Mouse (Mus musculus): ENCODE measurements around the gene Gtf2h4.

Gene Gtf2h4

DNA sequence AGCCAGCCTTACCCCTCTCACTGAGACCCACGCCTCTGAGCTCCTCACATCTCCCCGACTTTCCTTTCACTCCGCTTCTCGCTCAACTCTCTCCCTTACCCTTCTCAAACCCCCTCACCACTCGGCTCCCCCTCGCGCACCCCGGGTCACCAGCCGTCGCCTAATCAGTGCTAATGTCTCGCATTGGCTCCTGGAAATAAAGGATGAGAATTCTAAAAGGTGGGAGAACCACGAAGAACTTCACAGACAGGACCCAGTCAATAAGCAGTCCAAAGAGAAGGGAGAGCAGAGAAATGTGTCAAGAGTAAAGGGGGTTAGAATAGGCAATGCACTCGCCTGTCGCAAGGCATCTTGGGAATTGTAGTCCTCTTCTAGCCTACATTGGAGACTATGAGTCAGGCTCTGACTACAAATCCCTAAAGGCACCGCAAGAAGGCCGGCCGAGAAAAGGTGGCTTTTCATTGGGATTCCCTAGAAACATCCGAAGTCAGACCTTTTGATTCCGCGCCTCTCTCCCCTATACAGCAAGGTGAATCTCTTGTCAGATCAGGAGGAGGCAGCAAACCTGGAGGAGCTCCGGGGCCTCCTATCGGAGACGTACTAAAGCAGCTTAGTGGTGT lies at the start of gene Gtf2h4:
Gene Gtf2h4 (minus strand): TSS at position 324 of the 620 bp plus-strand sequence.
- DNase-seq (ENCODE audit: extremely low read depth, low read depth, low spot score), result peak; percentile 94

DNA sequence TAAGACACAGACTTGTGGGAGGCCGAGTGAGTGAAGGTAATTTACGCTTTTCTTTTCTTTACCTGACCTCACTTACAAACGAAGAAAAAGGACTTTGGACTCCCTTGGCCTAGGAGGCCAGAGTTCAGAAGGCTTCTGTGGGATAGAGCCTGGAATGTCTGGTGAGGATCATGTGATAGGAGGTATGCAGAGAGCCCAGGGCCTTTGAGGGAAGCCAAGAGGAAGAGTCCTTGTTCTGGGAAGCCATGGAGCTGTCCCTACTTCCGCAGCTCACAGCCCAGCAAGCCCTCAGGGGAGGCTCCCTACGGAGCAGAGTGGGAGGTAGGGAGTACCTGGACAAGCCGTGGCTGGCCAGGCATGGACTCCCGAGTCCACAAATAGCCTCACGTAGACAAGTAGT lies 48.1 kb upstream of the Gtf2h4 start:
- DNase-seq (ENCODE audit: extremely low read depth, low read depth, low spot score), result no peak

DNA sequence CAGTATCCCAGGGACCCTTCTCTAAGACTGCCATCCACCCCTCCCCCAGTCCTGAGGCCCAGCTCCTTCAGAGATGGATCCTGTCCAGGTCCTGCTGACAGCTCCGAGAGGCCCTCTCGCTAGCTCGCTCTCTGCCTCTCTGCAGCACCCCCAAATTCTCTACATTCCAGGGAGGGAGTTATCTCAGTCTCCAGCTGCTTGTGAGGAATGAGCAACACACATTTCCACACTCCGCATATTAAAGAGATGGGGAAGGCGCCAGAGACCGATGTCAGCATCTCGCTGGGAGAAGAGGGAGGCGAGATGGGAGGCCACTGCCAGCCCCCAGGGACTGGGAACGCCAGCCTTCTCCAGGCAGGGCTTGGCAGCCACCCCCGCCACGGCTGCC lies 46.8 kb upstream of the Gtf2h4 start:
- DNase-seq (ENCODE audit: extremely low read depth, low read depth, low spot score), result no peak

DNA sequence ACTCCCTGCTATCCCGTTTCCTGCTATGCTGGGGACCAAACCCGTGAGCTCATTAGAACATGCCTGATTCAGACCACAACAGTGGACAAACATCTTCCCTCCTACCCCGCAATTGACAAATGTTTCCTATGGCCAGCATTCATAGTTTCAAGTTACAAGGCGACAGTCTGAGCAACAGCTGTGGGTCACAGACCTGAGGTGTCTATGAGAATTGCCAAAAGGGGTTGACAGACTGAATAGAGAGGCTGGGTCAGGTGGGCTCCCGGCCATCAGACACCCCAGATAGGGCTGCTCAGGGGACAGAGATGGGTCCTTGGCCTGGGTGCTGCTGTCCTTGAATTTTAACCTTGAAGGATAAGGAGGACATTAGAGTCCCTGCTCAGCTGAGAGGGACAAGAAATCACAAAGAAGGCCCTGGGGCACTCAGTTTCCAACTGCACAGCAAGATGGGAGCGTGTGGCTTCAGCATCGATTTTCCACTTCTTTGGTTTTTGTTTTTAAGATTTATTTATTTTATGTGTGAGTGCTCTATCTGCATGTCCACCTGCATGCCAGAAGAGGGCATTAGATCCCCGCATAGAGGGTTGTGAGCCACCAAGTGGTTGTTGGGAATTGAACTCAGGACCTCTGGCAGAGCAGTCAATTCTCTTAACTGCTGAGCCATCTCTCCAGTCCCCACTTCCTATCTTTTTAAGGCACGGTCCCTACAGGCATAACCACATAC lies 46.2 kb upstream of the Gtf2h4 start:
- no peak for DNase-seq (ENCODE audit: extremely low read depth, low read depth, low spot score)

DNA sequence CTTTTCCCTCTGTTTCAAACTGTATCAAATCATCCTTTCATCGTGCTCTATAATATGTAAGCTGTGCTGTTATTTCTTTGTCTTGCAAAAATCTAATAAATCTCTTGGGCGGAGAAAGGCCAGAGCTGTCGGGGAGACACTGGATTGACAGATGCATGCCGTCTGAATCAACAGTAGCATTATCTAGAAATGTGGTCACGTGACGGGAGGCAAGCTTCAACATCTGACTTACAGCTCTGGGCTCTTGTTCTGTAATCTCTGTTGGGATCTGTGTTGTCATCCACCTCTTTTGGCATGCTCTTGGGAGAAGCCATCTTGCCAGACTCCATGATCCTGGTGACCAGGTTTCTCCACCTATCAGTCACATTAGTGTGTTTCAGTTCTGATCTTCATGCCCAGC lies 43.5 kb upstream of the Gtf2h4 start:
- no peak for DNase-seq (ENCODE audit: extremely low read depth, low read depth, low spot score)

DNA sequence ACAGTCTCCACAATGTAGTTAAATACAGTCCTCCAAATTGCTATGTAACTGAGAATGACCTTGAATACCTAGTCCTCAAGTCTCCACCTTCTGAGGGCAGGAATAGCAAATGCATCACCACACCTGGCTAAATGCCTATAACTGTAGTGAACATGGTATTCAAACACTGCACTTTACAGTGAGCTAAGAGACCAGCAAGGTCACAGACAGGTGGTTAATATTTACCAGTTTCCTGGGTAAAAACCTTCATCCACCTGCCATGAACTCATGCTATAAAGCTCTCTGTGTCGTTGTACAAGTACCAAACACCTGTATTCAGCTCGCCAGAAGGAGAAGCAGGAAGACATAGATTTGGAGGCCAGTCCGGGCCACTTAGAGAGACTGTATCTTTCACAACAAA lies 42.6 kb upstream of the Gtf2h4 start:
- no peak for DNase-seq (ENCODE audit: extremely low read depth, low read depth, low spot score)

DNA sequence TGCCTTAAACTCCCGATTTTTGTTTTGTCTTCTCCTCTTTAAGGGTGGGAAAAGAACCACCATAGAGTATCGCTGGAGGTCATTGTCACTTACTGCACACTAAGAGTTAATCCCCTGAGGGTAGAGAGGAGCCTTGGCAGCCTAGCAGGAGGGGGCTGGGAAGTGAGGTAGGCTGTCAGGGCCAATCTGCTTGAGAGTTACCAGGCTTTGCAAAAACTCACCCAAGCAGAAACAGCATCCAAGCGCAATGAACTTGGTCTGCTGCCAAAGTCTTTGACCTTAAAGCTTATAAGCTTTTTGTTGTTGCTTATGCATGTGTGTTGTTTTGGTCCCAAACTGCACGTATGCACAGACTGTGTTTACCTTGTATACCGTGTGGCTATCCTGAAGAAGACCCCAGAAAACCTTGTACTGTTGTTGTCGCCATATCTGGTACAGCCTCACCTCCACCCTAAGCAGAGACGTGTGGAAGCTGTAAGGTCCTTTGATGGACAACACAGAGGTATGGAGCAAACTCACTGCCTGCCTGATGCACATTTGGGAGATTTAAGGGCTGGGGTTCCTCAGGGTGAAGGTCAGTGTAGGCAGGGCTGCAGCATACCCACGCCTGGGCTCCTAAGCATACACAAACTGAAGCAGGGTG lies 37.3 kb upstream of the Gtf2h4 start:
- DNase-seq (ENCODE audit: extremely low read depth, low read depth, low spot score), result no peak

DNA sequence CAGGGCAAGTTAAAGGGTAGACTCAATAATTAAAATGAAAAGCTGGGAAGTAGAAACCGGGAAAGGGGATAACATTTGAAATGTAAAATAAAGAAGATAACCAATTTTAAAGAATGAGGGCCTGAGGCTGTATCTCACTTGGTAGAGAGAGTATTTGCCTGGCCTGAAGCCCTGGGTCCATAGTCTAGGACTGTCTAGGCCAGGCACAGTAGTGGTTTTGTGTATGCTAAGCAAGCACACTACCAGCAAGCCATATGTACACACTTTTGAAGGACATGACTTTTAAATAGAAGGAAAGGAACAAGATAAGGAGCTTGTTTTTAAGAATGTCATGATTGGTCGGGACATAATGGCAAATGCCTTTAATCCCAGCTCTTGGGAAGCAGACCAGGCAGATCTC lies 35.1 kb upstream of the Gtf2h4 start:
- no peak for DNase-seq (ENCODE audit: extremely low read depth, low read depth, low spot score)

DNA sequence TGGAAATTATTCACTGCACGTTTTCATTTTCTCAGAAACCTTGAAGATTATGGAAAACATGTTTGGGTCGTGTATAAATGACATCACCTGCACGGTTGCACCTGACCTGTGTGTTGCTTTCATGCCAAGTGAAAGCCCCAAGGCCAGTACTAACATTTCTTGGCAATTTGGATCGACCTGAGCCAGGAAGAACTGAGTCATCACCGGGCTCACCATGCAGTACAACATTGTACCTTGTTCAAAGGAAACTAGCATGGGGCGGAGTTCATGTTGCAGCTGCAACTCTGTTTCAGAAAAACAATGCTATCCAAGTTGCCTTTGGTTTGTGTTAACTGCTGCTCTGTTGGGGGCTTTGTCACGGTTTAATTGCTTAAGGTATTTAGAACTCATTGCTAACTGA lies 34.4 kb upstream of the Gtf2h4 start:
- DNase-seq (ENCODE audit: extremely low read depth, low read depth, low spot score), result no peak

DNA sequence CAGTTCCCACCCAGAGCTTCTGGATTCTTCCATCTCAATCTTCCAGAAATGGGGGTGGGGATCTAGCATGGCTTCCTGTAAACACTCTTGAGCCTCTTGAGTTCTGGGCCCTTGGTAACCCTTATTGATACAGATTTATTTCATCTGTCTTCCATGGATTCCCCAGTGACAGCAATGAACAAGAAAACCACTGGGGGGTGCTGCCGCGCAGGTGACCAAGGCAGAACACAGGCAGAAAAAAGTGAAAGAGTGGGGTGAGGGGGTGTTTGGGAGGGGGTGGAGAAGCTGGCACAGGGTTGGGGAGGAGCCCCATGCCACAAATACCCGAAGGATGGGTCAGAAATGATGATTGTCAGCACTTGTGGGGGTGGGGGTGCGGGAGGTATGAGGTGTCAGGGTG lies 32.3 kb upstream of the Gtf2h4 start:
- no peak for DNase-seq (ENCODE audit: extremely low read depth, low read depth, low spot score)

DNA sequence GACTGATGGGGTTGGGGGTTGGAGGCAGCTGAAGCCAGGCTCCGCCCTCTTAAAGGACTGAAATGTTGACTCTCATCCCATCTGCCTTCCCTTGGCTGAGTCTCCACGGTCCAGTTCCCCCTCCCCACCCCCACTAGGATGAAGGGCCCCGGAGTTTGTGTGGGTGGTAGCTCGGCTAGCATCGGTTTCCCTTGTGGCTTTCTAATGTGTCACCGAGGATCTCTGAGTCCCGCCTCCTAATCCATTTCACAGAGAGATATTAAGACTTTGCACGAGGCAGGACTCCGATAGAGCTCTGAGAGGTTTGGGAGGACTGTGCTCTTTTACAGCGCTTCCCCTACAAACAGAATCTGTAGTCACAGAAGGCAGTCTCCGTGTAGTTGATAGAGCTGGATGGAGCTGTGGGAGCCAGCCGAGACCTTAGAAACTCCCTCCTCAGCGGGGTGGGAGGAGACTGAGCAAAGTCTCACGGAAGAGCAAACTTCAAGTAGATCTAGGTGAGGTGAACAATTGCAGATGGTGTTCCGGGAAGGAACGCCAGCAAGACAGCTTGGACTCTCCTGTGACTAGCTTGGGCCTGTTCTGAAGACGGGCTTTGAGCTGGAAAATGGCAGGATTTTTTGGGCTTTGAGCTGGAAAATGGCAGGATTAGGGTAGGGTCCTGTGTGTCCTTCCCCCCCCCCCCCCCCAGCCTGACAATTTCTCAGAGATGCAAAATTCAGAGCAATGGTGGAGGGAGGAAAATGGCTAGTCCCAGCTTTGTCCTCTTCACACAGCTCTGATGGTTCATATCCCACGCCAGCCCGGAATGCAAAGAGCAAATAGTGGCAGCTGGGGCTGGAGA lies 31.3 kb upstream of the Gtf2h4 start, which contains the start of gene Ddr1:
Gene Ddr1 (minus strand): TSS at position 1 of the 844 bp plus-strand sequence.
- DNase-seq (ENCODE audit: extremely low read depth, low read depth, low spot score), result no peak

DNA sequence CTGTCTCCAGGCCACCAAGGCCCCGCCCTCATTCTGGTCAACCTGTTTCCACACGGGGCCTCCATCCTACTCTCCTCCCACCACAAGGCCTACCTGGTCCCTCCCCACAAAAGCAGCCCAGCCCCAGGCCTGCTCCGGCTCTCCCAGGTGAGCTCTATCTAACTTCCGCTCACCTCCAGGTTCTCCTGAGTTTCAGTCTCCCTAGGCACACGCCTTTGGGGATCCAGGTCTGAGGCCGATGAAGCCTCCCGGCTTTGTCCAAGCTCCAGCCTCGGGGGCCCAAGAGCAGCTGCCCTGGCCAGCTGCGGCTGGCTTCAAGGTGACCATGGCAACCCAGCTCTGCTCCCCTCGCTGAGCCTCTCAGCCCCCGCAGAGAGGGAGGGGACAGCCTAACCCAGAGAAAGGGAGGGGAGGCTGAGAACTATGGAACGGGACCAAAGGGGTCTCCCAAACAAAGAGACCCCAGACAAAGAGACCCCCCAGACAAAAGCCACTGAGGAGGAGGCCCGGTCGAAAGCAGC lies 30.3 kb upstream of the Gtf2h4 start:
- DNase-seq (ENCODE audit: extremely low read depth, low read depth, low spot score), result no peak

DNA sequence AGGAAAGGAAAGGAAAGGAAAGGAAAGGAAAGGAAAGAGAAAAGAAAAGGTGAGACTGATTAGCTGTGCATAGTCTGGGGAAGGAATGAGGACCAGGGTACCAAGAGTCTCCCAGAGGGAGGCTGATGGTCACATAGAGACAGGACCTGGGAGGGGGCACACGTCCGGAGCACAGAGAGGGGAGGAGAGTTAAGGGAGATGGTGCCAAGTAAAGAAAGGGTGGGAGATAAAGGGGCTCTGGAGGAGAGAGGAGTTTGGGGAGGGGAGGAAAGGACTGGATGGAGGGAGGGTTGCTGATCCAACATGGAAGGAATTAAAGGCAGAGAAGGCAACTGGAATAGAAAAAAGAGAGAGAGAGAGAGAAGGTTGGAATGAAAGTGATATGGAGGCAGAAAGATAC lies 29.5 kb upstream of the Gtf2h4 start:
- DNase-seq (ENCODE audit: extremely low read depth, low read depth, low spot score), result no peak

DNA sequence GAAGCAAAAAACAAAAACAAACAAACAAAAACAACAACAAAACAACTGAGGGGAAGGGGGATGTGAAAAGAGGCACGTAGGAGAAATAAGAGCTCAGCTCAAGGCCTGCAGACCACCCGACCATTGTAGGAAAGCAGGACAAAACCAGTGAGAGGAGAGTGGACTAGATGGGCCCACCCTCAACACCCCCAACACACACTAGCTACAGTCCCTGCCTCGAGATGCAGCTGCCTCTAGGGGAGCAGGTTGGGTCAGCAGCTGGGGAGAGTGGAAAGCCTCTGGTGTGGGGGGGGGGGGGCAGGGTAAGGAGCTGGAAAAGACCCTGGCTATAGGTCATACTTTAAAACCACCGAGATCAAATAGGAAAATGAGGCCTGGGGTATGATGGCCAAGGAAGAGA lies 29.1 kb upstream of the Gtf2h4 start:
- no peak for DNase-seq (ENCODE audit: extremely low read depth, low read depth, low spot score)

DNA sequence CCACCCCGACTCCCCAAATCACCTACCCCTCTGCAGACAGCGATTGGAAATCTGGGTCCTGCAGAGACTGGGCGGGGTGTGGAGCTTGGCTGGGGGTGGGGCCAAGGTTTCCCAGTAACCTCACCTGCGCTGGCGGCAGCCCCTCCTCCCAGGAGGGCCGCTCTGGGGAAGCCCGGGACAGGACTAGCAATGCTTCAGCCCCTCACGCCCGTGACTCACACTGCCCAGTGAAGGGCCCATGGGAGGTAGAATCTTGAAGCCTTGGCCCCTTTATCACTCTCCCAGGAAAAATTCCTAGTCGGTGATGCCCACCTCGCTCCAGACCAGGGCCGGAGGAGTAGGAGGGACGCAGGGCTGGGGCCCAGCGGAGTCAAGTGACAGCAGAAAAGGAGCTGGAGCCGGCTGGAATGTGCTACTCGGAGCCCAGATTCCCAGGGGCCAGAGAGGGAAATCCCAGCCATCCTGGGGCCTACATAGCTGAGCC lies 28.5 kb upstream of the Gtf2h4 start:
- DNase-seq (ENCODE audit: extremely low read depth, low read depth, low spot score), result no peak

DNA sequence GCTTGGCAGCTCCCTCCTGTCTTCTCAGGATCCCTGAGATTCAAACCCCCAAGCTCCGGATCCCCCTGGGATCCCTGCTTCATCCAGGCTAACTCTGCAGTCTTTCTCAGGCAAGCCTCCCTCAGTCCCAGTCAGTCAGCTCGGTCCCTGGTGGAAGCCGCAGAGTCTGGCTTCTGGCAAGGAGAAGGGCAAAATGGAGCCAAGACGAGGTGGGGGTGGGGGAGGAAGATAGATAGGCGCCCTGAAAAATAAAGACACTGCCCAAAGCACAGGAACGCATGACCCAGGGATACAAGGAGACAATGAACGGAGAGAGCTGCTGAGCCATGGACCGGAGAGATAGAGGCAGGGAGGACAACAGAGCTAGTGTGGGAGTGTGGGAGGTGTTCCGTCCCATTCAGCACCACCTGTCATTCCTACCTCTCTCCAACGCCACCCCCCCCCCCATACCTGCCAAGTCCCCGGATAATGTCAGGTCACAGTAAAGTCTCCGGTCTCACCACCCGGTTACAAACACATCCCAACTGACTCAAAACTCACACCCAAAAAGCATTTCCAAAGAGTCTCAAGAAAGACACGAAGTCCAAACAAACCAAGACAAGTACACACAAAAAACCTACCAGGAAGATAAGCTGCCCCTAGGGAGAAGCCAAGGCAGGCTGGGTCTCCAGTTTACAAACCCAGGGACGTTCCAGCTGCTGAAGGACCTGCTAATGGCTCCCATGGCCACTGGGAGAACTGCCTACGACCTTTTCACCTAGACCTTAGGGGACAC lies 27.9 kb upstream of the Gtf2h4 start:
- DNase-seq (ENCODE audit: extremely low read depth, low read depth, low spot score), result no peak

DNA sequence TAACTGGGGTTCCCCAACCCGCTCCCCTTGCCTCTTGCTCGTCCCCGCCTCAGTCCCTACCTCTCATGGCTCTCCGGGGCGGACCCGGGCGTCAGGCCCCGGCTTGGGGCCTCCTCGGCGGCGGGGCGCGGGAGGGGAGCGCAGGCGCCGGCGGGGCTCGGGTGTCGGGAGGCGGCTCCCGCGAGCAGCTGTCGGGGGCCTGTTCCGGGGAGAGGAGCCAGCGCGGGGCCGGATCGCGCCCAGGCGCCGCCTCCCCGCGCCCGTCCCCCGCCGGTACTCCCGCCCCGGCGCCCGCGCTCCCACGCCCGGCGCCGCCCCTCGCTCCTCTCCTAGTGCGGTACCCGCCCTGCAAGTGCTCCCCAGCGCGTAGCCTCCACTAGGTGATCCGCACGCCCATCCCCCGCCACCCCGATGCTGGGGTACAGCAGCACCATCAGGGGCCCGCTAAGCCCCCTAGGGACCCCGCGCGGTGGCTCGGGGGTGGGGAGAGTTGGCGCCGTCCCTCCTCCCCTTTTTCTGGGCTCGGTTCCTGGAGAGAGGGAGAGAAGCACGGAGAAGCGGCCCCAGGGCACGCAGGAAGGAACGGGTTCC lies 26.9 kb upstream of the Gtf2h4 start:
- no peak for DNase-seq (ENCODE audit: extremely low read depth, low read depth, low spot score)

DNA sequence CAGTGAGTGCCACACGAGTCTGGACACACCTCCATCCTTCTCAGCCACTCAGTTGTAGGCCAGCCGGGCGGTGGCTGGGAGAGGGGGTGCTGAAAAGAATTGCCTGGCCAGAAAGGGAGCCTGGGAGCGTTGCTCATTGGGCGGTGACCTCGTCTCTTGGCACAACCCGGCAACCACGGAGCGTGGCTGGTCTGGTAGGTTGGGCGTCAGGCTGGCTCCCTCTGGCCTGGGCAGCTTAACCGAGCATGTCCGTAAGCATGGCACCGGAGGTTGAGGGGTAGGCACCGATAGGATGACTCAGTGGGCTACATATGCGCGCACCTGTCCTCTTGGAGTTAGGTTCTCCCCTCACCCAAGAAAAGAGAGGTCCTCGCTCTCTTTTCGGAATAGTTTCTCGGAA lies 26.4 kb upstream of the Gtf2h4 start:
- DNase-seq (ENCODE audit: extremely low read depth, low read depth, low spot score), result no peak

DNA sequence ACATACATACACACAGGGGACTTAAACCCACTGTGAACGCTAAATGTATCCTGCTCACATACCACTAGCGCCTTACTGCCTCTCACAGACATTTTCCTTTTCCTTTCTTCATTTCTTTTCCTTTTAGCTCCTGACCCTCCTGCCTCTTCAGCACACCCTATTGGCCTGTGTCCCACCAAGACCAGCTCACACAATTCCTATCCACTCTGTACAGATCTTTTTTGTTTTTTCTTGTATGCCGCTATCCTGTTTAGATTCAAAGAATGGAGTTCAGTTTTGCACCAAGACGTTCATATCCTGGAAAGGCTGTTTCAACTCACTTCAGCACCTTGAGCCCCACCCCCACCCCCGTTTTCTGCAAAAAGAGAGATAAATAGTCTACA lies 25.0 kb upstream of the Gtf2h4 start:
- DNase-seq (ENCODE audit: extremely low read depth, low read depth, low spot score), result no peak
